Mouse (Mus musculus) neural tube, embryonic 15.5 days (tissue): ENCODE results near the gene Itsn2. TPM values are rescaled to one million over a fixed set of nuclear protein-coding genes. Genes with fewer than 3 reads are reported as not detected.
"Not testable (repeated sequence)": the region's sequence is repeated elsewhere in the genome, so short reads cannot be mapped to it uniquely, and the experiment has no call there.

Experiments
- ATAC-seq: fragments of 200-750 bp; cut with Nextera tagmentation; 2 replicates; pipeline ENCODE4 v1.8.0; 2017; ENCODE audit warnings: mild to moderate bottlenecking, moderate TSS enrichment, moderate library complexity; ENCODE audit not compliant: low FRiP score
- H3K27ac ChIP-seq: fragments of 300-500 bp; sonication (generic); replicated peaks from 2 replicates; pipeline ENCODE4 v1.5.1; 2015; ENCODE audit warnings: mild to moderate bottlenecking, inconsistent platforms
- H3K27me3 ChIP-seq: fragments of 300-500 bp; sonication (generic); replicated peaks from 2 replicates; pipeline ENCODE4 v1.6.1; 2015; ENCODE audit warnings: inconsistent platforms
- H3K36me3 ChIP-seq: fragments of 300-500 bp; sonication (generic); 2 replicates; pipeline ENCODE4 v1.6.1; 2015; ENCODE audit warnings: inconsistent platforms
- H3K4me1 ChIP-seq: fragments of 300-500 bp; sonication (generic); 2 replicates; pipeline ENCODE4 v1.6.1; 2015; ENCODE audit warnings: inconsistent platforms
- H3K4me2 ChIP-seq: fragments of 300-500 bp; sonication (generic); 2 replicates; pipeline ENCODE4 v1.6.1; 2015; ENCODE audit warnings: inconsistent platforms, mild to moderate bottlenecking, moderate library complexity
- H3K4me3 ChIP-seq: fragments of 300-500 bp; sonication (generic); replicated peaks from 2 replicates; pipeline ENCODE4 v1.5.1; 2015; ENCODE audit warnings: mild to moderate bottlenecking, inconsistent platforms
- H3K9ac ChIP-seq: fragments of 300-500 bp; sonication (generic); replicated peaks from 2 replicates; pipeline ENCODE4 v1.6.1; 2015; ENCODE audit warnings: mild to moderate bottlenecking, inconsistent platforms
- H3K9me3 ChIP-seq: fragments of 300-500 bp; sonication (generic); replicated peaks from 2 replicates; pipeline ENCODE4 v1.6.1; 2016; ENCODE audit warnings: inconsistent platforms
- WGBS: fragments of 180-500 bp; shearing (Covaris S2); methylation state at CpG from one replicate; pipeline ENCODE4 v1.1.7; 2015; ENCODE audit warnings: mixed read lengths; 5-methylcytosine and 5-hydroxymethylcytosine counted together
- polyA plus RNA-seq: library from polyadenylated mRNA; unstranded; fragments of >200 nt; fragmentation: Nextera tagmentation; extraction: Ambion mirVana; gene quantifications from 2 replicates; pipeline ENCODE4 v1.2.1, GENCODE M21; 2015

Gene Itsn2
- polyA plus RNA-seq, 1 experiment from 2014 or later = 22.4 TPM

DNA sequence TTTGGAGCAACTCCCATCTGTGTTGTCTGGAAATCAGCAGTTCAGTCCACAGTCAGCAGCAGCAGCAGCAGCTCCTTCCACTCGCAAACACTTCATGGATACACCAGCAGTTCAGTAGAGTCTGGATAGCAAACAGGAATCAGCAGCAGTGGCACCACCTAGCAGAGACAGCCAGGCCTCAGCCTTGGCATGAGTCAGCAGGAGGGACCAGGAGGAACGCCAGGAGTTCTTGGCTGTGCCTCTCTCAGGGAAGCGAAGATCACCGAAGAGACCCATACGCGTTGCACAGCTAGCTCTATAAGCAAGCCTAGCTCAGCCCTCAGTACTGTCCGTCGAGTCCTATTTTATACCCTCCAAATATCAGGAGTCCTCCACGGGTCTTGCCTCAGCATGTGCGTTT lies 152.0 kb downstream of the Itsn2 start:
- ATAC-seq = no peak
- H3K27ac ChIP-seq = no peak overlapping the region
- 95% methylated on average over 10 of the region's 10 CpGs for WGBS
- no peak overlapping the region for H3K4me3 ChIP-seq
- H3K4me2 ChIP-seq = no peak overlapping the region
- H3K9ac ChIP-seq = no peak overlapping the region
- H3K36me3 ChIP-seq = no peaks in the 10 kb centered on the region
- no peaks in the 10 kb centered on the region for H3K9me3 ChIP-seq
- H3K27me3 ChIP-seq = no peaks in the 10 kb centered on the region
- no peaks in the 10 kb centered on the region for H3K4me1 ChIP-seq

GRCm38 (mm10) chr12:4754451-4754850 lies 162.0 kb downstream of the Itsn2 start:
- H3K27me3 ChIP-seq, H3K4me1 ChIP-seq, H3K27ac ChIP-seq, H3K4me2 ChIP-seq, ATAC-seq, H3K4me3 ChIP-seq, H3K9me3 ChIP-seq, H3K9ac ChIP-seq, H3K36me3 ChIP-seq: not testable (repeated sequence)
- WGBS = 92% methylated on average over 4 of the region's 4 CpGs

GRCm38 (mm10) chr12:4757060-4757459 lies 164.6 kb downstream of the Itsn2 start:
- Histone ChIP-seq H3K27ac (no peak overlapping the region), H3K4me2 (no peak overlapping the region), H3K9me3 (no peaks in the 10 kb centered on the region; the same call in 1 of the 2 replicates), H3K4me1 (no peaks in the 10 kb centered on the region), H3K9ac (no peak overlapping the region), H3K27me3 (no peaks in the 10 kb centered on the region), H3K36me3 (no peaks in the 10 kb centered on the region), H3K4me3 (no peak overlapping the region)
- 86% methylated on average over 1 of the region's 1 CpGs for WGBS
- no peak for ATAC-seq

Other genes with a start within 250 kb of the Itsn2 start
- gene Ncoa1, start 115.5 kb upstream of the Itsn2 start, polyA plus RNA-seq = 13.7 and 15.8 TPM in 2 replicates
- not detected in 2 replicates for gene Gm3625, start 289 bp downstream of the Itsn2 start, polyA plus RNA-seq
- gene Fam228a, start 145.8 kb downstream of the Itsn2 start, polyA plus RNA-seq = 1.1 and 1.3 TPM in 2 replicates
- 12.0 and 13.3 TPM in 2 replicates for gene Pfn4, start 176.4 kb downstream of the Itsn2 start, polyA plus RNA-seq
- 6.1 and 7.7 TPM in 2 replicates for gene Fam228b, start 176.6 kb downstream of the Itsn2 start, polyA plus RNA-seq
- gene Sf3b6, start 224.9 kb downstream of the Itsn2 start, polyA plus RNA-seq = 181 and 200 TPM in 2 replicates
- gene Fkbp1b, start 249.0 kb downstream of the Itsn2 start, polyA plus RNA-seq = 77.9 and 98.3 TPM in 2 replicates